10 mouse cellular contexts compared by ENCODE assay signal in the genomic region with DNA sequence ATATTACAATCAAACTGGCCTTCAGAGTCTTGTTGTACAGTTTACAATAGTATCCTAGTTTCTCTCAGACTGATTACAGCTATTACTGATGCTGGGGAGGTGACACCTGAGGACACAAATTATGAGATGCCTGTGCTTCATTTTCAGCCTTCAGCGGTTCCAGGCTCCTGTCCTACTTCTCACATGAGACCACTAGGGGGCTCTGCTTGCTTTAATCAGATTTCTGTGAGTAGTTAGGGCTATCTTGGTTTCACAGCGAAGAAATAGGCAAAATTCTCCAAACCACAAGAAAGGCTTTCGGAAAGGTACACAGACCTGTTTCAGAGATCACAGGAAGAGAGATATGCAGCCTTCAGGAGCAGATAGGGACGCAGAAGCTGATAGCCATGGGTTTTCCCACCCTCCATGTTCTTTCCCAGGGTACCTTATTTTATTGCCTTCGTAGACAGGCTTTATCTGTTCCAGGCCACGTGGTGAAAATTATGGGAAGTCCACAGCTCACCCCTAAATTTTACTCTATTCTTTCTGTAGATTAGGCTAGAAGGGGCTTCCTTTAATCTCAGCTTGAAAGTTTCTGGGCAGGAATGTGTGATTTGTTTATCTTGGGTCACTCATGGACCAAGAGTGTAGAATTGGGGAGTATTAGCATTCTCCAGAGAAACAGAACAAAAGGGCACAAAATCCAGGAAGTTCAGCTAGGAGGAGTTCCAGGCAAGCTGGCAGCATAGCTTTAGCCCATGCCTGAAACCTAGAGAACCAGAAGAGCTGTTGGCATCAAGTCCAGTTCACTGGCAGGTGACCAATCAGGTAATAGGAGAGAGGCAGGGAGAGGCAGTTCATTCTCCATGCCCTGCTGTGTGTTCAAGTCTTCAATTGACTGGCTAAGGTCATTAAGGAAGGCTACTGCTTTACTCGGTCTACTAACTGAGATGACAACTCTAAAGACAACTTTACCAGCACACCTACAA.
DNase-seq lines count a peak whose midpoint lies in the region; TF ChIP-seq lines count a peak whose summit lies in the region.
"Had no signal": no experiment of that assay in that cellular context is flagged by ENCODE, and none has a peak within 500 bp of the region (broad histone marks: within the 10 kb centered on the region; RNA-seq: fewer than 3 reads in every experiment).

No protein-coding gene starts in this region.

- H3K79me2 ChIP-seq in heart, adult 2 months (replicated peaks; ENCODE audit: control insufficient read depth, insufficient read depth, low read length), result no peaks in the 10 kb centered on the region

- intact Hi-C loops in heart, adult 2 months (cut with DNase I), result no loop called here
- intact Hi-C loops in heart, postnatal 36 days (cut with DNase I), result no loop called here
- intact Hi-C loops in gastrocnemius, postnatal 14 days (cut with DNase I; ENCODE audit: low total_unique reads), result no loop called here

- no peak for TF ChIP-seq EP300 in heart, adult 2 months (IDR thresholded peaks at IDR 0.05; ENCODE audit: insufficient read depth, low read depth, low read length)

- H3K27me3 ChIP-seq in heart, adult 2 months (ENCODE audit: control insufficient read depth, insufficient read depth, low read length), result no peaks in the 10 kb centered on the region
- H3K27me3 ChIP-seq: heart, embryonic 15.5 days; midbrain, embryonic 12.5 days had no signal

- peak; percentile 79 for TF ChIP-seq CTCF in heart, adult 2 months (IDR thresholded peaks at IDR 0.05)

- H3K27ac ChIP-seq in heart, adult 2 months, result no peak overlapping the region
- H3K27ac ChIP-seq: heart, embryonic 15.5 days; midbrain, embryonic 12.5 days had no signal

- DNase-seq in heart, adult 2 months, result no peak
- DNase-seq in heart, postnatal 36 days, result no peak
- peak; percentile 45 for DNase-seq in 416B (ENCODE audit: low read depth)
- peak; percentile 7 for DNase-seq in c-Kit-positive CD71-positive TER-119-negative erythroid progenitor cells, embryonic 14.5 days (ENCODE audit: low read depth)
- DNase-seq in frontal cortex, adult 2 months (ENCODE audit: extremely low spot score in 1 of 2, low spot score in 1 of 2), result peak; percentile 20 to 83
- peak; percentile 42 for DNase-seq in lung, postnatal 14 days
- DNase-seq in gastrocnemius, postnatal 14 days, result no peak
- DNase-seq in thymus, postnatal 14 days, result no peak

- TF ChIP-seq POLR2A in heart, adult 2 months (IDR thresholded peaks at IDR 0.05; ENCODE audit: insufficient read depth, low read depth, low read length), result no peak

- no peak overlapping the region for H3K9ac ChIP-seq in heart, adult 2 months (ENCODE audit: low read depth, low read length)
- H3K9ac ChIP-seq: heart, embryonic 15.5 days; midbrain, embryonic 12.5 days had no signal

- 45% methylated on average over 7 of the region's 7 CpGs for whole genome bisulfite sequencing in heart, adult 2 months

- no peaks in the 10 kb centered on the region for H3K36me3 ChIP-seq in heart, adult 2 months (ENCODE audit: control insufficient read depth, insufficient read depth, low read length)
- H3K36me3 ChIP-seq: heart, embryonic 15.5 days; midbrain, embryonic 12.5 days had no signal

- H3K4me3 ChIP-seq in heart, adult 2 months, result no peak overlapping the region
- H3K4me3 ChIP-seq: heart, embryonic 15.5 days; midbrain, embryonic 12.5 days had no signal

- H3K4me1 ChIP-seq in heart, adult 2 months (ENCODE audit: control insufficient read depth, insufficient read depth, low read length), result no peaks in the 10 kb centered on the region; the same call in 1 of the 2 replicates
- H3K4me1 ChIP-seq: heart, embryonic 15.5 days had no signal

Comparison
In these comparisons a context has a peak if more than half of its experiments do, and no peak if none do; other contexts are left out.
1. DNase-seq: peak in 416B (single experiment), c-Kit-positive CD71-positive TER-119-negative erythroid progenitor cells, embryonic 14.5 days (single experiment), frontal cortex, adult 2 months (2 of 2) and lung, postnatal 14 days (single experiment); none in heart, adult 2 months (0 of 2), heart, postnatal 36 days (0 of 2), gastrocnemius, postnatal 14 days (single experiment) and thymus, postnatal 14 days (single experiment).